Mouse (Mus musculus): ENCODE measurements around the gene Ell2.

- TF ChIP-seq CTCF (IDR thresholded peaks at IDR 0.05; ENCODE audit: low read depth) (no peak), EP300 (IDR thresholded peaks at IDR 0.05; ENCODE audit: low read depth) (no peak)
Measured at GRCm38 (mm10) chr13:75786264-75786663, 79.7 kb downstream of the Ell2 start.
